Mouse (Mus musculus): ENCODE results near the gene A730071L15Rik. TPM values are rescaled to one million over a fixed set of nuclear protein-coding genes. Genes with fewer than 3 reads are reported as not detected.
A peak's percentile ranks its signal among the peaks of the same experiment; 100 is the strongest.

Gene A730071L15Rik
- total RNA-seq, 4 experiments from 2014 or later, result not detected

GRCm38 (mm10) chr11:6183246-6183645 is 16.6 kb upstream of the A730071L15Rik start:
- no peak for DNase-seq (ENCODE audit: low spot score)

GRCm38 (mm10) chr11:6184202-6184935 is 15.5 kb upstream of the A730071L15Rik start:
- DNase-seq (ENCODE audit: low spot score), result no peak

GRCm38 (mm10) chr11:6187399-6187798 is 12.4 kb upstream of the A730071L15Rik start:
- DNase-seq (ENCODE audit: low spot score), result no peak

- DNase-seq (ENCODE audit: low spot score), result peak; percentile 89
Measured at GRCm38 (mm10) chr11:6187878-6188277, 12.0 kb upstream of the A730071L15Rik start.

GRCm38 (mm10) chr11:6196780-6197179 is 3.0 kb upstream of the A730071L15Rik start:
- no peak for DNase-seq (ENCODE audit: low spot score)

DNA sequence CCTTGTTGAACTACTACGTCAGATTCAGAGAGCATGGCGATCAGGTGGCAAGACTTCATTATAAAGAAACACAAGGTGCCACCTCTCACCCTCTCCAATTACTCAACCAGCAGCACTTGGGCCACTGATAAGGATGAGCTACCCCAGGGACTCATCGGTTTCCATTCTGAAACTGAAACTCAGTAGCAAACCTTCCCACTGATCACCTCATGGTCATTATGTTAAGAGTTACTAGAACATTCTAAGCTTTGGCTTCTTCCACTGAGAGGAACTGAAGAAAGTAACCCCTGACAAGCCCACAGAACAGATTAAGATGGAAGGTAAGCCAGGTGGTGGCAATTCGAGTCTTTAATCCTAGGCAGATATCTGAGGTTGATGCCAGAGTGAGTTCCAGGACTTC is 1.4 kb upstream of the A730071L15Rik start:
- no peak for DNase-seq (ENCODE audit: low spot score)

DNA sequence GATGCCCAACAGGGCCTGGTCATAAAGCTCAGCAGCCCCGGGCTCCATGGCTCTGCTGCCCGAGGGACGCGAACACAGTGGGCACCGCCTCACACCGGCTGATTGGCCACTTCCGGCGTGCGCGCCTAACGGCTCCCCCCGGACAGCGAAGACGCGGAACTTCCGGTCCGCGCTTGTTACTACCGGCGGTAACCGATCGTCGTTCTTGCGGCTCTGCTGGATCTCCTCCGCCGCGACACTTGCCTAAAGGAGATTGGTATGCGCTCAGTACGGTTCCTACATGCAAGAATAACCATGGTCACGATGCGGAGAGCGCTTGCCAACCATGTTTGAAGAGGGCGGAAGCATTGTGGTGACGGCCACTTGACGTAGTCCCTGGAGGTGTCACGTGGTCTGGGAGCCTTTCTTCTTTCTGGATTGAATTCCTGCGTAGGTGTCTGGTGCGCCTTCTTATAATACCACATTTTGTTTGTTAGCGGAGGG is 299 bp downstream of the A730071L15Rik start, which contains the start of gene Nudcd3:
Nudcd3 (minus strand) TSS at position 329 of the 483 bp plus-strand sequence.
- peak; percentile 89 for DNase-seq (ENCODE audit: low spot score)

DNA sequence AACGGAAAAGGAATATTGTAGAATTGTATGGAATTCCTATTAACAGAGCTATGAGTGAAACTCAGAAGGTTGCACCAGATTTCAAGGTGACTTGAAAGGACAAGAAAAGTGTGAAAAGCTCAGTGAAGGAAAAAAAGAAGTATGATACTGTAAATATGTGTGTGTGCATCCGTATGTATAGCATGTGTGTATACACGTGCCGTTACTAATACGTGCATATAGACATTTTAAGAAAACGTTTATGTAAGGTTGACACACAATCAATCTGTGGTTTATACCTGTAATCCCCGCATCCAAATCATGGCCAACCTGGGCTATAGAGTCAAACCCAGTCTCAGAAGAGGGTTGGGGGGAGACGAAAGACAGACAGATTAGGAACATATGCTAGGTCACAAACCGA is 741 bp downstream of the A730071L15Rik start:
- no peak for DNase-seq (ENCODE audit: low spot score)

DNA sequence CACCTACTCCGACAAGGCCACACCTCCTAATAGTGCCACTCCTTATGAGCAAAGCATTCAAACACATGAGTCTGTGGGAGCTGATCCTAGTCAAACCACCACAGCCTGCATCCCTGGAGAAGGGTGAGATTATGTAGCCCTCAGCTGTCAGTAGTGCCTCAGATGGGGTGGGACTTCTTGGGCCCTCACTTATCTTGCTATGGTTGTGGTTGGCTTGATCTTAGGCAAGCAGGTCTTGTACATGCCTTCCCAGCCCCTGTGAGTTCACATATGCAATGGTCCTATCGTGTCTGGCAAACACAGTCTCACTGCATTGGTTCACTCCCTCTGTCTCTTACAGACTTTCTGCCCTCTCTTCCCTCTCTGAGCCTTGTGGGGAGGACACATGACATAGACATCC is 7.3 kb downstream of the A730071L15Rik start:
- DNase-seq (ENCODE audit: low spot score), result no peak

GRCm38 (mm10) chr11:6208158-6208557 is 8.3 kb downstream of the A730071L15Rik start:
- DNase-seq (ENCODE audit: low spot score), result no peak

DNA sequence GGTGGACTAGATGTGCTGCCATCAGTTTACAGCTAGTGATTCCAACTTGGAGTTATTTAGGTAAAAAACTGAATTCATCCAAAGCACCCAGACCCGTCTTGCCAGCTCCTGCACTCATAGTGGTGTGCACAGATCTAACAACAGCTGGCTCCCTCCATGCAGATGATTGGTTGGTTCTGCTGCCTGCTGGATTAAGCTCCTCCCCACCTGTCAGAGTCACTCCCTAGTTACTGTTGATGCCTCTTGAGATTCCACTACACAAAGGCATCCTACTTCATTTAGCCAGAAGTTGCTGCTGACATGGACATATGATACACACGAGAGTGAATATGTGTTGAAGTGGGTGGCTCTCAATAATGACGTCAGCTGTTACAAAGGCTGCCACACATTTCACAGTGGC is 17.0 kb downstream of the A730071L15Rik start:
- DNase-seq (ENCODE audit: low spot score), result no peak

DNA sequence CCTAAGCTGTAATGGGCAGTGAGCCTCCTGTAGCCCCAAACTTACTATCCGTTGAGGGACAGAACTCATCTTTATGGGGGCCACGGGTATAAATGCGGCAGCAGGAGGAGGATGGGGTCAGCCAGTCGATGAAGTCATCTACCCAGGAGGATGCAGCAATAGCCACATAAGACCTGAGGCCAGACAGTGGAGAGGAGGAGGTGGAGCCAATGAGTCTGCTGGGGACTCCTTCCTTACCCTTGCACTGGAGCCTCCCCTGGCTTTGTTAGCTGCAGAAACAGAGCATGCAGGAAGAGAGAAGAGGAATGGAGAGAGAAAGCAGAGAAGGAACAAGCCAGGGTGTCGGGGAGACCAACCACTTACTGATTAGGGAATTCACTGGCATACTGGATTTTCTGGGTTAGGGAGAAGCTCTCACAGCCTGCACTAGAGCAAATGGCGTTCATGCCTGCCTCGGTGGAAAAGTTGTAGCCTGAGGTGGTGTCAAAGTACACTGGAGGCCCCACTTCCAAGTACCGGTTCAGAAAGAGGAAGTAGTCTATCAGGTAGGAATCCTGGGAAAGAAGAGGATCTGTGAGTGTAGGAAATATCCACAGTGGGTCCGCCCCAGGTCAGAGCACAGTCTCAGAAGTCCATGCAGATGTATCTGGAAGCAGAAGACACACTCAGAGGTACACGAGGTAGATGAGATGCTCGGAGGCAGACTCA is 18.5 kb downstream of the A730071L15Rik start:
- no peak for DNase-seq (ENCODE audit: low spot score)

GRCm38 (mm10) chr11:6219967-6220366 is 20.1 kb downstream of the A730071L15Rik start:
- no peak for DNase-seq (ENCODE audit: low spot score)

- DNase-seq (ENCODE audit: low spot score), result no peak
Measured at GRCm38 (mm10) chr11:6222187-6222586, 22.4 kb downstream of the A730071L15Rik start.

- DNase-seq (ENCODE audit: low spot score), result no peak
Measured at GRCm38 (mm10) chr11:6224541-6225229, 24.9 kb downstream of the A730071L15Rik start.

GRCm38 (mm10) chr11:6230012-6230411 is 30.2 kb downstream of the A730071L15Rik start, which contains the start of gene Npc1l1:
Gene Npc1l1 (minus strand): TSS chr11:6230143.
- no peak for DNase-seq (ENCODE audit: low spot score)

GRCm38 (mm10) chr11:6233025-6233424 is 33.2 kb downstream of the A730071L15Rik start:
- no peak for DNase-seq (ENCODE audit: low spot score)

- no peak for DNase-seq (ENCODE audit: low spot score)
Measured at GRCm38 (mm10) chr11:6244707-6245106, 44.9 kb downstream of the A730071L15Rik start.

All from heart, adult 8-10 months (tissue).